Mouse (Mus musculus) gastrocnemius, postnatal 36 days (tissue): ENCODE results near the gene Tbc1d19. TPM values are rescaled to one million over a fixed set of nuclear protein-coding genes. Genes with fewer than 3 reads are reported as not detected.

Source experiments
- DNase-seq, 2 experiments: peaks; one replicate each; pipeline ENCODE4 v3.0.0; 2022
- intact Hi-C: fragments of 180-260 bp; cut with DNase I; formaldehyde crosslinking; loops from one replicate; pipeline ENCODE4 v1.15.1; 2025
- total RNA-seq, 2 experiments: library from RNA; stranded (reverse); gene quantifications; 2 replicates each; pipeline ENCODE4 v1.2.3; 2021

The Tbc1d19 gene
- total RNA-seq, 2 experiments from 2014 or later, result 19.7 to 26.2 TPM

DNA sequence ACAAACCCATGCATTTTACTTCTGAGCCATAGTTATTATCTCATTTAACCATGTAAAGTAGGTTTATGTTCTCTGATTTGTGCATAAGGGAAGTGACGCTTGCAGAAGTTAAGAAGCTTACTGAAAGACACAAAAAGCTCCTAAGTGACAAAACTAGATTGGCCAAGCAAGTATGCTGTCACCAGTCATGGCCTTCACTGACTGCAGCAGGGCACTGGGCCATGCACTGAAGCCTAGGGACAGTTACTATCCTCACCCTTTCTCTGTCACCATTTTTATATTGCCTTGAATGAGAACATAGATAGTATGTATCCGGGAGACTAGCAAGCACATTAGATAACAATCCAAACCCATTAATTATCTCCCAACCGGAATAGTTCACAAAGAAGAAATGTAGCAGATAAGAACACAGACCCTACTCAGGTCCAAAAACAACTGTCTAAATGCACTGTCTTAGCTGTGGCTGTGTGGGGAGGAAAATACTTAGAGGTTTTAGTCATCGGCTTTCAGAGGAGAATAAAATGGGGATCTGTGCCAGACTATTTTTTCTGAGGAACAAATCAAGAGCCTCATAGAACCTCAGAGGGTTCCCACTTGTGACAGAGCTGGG lies 72.1 kb downstream of the Tbc1d19 start:
- DNase-seq, result no peak
- intact Hi-C loops, result no loop called here

DNA sequence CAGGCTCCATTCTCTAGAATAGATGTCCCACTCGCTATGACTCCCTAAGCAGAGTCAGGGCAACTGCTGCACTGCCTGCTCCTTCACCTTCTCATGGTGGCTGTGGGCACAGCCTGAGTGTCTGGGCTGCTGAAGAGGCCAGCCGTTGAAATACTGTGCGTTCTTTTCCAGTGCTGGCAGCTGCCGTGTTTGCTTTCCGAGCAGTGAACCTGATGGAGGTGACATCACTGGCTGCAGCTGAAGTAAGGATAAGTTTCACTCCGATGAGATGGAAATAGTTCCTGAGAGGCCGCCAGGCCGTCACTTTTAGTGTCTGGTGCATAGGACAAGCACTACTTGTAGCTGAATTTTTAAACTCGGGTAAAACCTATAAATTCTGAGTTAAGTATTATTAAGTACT lies 92.0 kb downstream of the Tbc1d19 start:
- intact Hi-C loops, result no loop called here

DNA sequence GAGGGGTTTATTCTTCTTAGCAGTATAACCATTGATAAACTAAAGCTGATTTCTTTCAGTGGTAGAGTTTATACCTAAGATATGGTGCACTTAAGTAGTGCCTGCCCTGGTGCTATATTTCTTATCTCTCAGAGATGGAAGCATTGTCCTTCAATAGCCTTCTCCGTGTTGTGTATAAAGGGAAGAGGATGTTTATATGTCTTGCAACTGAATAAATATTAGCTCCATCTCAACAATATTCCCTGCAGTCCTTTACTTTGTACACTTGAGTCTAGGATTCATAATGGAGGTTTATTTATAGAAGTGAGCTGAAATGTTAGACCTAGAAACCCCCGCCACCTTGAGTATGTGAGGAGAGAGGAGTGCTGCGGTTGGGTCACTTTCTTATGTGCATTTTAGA lies 93.4 kb downstream of the Tbc1d19 start:
- intact Hi-C loops, result no loop called here
- DNase-seq, result no peak

More for the DNA sequence above, 92.0 kb downstream of the Tbc1d19 start:
- peak; percentile 41 to 48 for DNase-seq

GRCm38 (mm10) chr5:53909201-53909600 lies 99.8 kb downstream of the Tbc1d19 start:
- intact Hi-C loops, result no loop called here
- DNase-seq, result no peak

DNA sequence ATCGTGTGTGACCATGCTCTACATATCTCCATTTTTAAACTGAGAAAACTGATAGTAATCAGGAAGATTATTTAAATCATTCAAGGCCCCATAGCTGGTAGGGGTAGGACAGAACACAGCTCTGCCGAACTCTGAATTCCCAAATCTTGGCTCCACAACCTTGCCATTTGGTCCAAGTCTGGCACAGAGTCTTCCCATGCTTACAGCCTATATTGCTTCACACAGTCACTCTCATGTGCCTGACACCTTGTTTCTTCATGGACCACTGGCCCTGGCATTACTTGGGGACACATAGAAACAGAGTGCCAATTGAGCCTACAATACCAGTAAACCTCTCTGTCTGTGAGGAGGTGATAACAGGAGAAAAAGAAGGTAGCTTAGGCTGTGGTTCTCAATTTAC lies 111.0 kb downstream of the Tbc1d19 start:
- DNase-seq, result no peak
- intact Hi-C loops, result no loop called here

DNA sequence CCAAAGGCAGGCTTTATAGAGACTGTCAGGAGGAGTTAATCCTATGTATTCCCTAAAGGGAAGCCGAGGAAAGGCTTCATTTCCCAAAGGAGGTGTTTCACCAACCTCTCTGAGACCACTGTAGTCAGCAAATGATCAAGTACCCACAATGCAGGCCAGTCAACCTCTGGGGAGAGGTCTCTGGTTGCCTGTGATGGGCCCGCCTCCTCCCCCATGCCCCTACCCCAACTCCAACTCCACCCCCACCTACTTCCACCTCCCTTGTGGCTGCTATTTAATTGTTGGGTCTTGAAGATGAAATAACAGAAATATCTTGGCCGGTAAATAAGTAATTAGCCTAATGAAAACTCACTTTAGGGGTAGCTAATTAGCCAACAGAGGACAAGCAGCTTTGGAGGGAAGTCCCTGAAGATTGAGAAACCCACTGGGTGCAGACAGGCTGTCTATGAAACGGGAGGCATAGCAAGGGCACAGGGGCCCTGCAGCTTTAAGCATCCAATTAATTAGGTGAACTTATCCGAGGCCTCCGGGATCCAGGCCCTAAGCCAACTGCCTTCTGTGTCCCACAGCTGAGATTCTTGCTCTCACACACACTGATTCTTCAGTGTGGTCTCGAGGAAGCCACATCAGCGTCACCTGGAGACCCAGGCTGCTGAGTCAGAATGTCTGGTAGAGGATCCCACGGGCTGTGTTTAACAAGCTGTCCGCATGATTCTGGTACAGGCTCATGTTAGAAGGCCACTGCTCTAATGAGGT lies 112.9 kb downstream of the Tbc1d19 start:
- no peak for DNase-seq
- intact Hi-C loops, result no loop called here

- no peak for DNase-seq
- intact Hi-C loops, result no loop called here
Observed at GRCm38 (mm10) chr5:53924005-53924404, 114.6 kb downstream of the Tbc1d19 start.

GRCm38 (mm10) chr5:53926301-53926855 lies 117.0 kb downstream of the Tbc1d19 start:
- DNase-seq, result no peak
- intact Hi-C loops, result no loop called here

- intact Hi-C loops, result no loop called here
- DNase-seq, result no peak
Observed at GRCm38 (mm10) chr5:53927886-53928285, 118.5 kb downstream of the Tbc1d19 start.

DNA sequence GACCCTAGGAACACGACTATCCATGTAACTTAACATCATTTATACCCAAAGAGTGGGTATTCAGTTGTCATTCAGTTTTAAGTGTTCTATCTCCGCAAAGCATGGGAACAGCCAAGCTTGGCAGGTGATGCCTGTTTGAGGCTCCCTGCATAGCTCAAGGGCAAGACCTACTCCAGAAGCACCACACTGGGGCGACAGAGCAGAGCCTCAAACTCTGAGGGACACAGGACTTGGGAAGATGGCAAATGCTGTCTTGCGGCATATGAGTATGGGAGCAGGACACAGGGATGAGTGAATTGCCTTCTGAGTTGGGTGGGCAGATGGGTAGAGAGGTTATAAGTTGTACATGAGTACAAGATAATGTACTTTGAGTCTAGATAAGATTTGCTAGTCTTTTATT lies 119.1 kb downstream of the Tbc1d19 start:
- intact Hi-C loops, result no loop called here
- DNase-seq, result no peak

DNA sequence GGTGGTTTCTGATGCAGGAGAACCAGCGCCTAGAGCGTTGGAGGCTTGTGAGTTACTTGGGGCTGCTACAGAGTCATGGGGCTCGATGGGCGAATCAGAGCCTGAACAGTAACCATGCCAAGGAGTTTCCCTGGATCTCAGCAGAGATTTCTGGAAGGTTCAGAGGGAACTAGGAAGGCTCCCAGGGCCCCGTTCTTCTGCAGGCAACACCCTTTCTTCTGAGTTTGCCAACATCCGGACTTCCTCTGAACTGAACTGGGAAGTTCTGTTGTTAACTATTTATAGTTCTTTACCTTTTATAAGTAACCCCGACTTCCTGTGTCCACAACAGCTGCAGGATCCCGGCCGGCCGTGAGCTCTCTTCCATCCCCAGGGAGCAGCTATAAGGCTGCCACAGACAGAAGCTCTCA lies 119.8 kb downstream of the Tbc1d19 start:
- intact Hi-C loops, result no loop called here

DNA sequence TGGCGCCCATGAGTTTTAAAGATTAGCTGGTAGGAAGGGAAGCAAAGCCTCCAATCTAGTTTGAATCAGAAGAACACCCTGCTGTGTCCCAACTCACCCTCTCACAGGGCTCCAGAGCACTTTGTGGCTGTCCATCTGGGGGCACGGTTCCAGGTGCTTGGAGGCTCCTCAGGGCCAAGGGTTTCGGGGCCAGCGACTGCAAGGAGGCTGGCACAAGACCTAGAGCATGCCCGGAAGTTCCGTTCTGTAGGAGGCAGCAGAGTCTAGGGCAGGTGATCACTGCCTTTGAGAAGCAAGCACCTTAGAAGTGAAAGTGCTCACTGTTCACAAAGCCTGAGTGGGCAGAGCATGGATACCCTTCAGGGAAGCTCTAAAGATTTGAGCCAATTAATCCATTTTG lies 120.4 kb downstream of the Tbc1d19 start:
- DNase-seq, result no peak
- intact Hi-C loops, result loop anchor here (5.0 kb wide), 1 partner anchor 67 kb away; the partner anchor contains the start of gene Stim2

More for the DNA sequence above, 119.8 kb downstream of the Tbc1d19 start:
- DNase-seq, result peak in 1 of 2 experiments; percentile 24

DNA sequence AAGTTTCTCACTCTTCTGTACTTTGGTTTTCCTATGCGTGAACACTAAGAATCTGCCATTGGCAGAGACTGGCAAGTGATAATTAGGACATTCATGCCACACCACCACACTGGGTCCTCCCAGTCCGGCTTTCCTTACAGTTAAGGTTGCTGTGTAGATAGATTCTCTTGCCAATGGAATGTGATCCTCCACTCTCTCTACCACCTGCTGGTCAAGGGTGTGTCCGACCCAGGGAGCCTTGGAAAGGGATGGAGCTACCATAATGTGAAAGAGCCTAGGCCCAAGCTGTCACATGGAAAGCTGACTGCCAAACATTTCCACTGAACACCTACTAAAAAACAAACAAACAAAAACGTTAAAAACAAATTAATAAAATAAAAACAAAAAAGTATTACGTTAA lies 121.6 kb downstream of the Tbc1d19 start:
- DNase-seq, result no peak
- intact Hi-C loops, result loop anchor here (5.0 kb wide), 1 partner anchor 66 kb away; the partner anchor contains the start of gene Stim2

DNA sequence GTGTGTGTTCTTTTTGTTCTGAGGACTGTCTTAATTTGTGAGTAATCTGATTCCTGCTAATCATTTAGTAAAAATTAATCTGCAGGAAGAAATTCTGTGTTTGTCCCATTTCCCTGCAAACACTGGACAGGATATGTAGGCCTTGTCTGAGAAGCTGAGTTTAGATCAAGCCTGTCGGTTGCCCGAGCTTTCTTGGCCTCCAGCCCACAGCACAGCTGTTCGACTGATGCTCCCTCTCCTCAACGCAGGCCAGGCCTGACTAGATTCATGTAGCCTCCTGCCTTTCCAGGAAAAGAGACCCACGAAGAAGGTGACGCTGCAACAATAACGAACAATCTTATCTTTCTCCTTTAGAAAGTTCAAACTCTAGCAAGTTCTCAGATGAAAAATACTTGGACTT lies 124.2 kb downstream of the Tbc1d19 start:
- peak; percentile 75 to 83 for DNase-seq
- intact Hi-C loops, result loop anchor here (5.0 kb wide), 1 partner anchor 64 kb away; the partner anchor contains the start of gene Stim2

DNA sequence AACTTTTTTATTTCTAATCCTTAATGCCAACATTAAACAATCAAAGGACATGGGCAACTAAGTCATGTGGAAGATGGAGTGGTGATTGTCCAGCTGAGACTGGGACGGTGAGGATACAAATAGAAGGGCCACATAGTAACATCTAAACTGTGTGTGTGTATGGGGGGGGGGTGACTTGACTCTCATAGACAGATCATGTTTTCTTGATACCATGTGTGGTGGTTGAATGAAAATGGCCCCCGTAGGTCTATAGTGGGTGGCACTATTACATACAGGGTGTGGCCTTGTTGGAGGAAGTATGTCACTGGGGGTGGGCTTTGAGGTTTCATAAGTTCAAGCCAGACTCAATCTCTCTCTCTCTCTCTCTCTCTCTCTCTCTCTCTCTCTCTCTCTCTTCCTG lies 124.6 kb downstream of the Tbc1d19 start:
- intact Hi-C loops, result loop anchor here (5.0 kb wide), 1 partner anchor 63 kb away; the partner anchor contains the start of gene Stim2
- no peak for DNase-seq

GRCm38 (mm10) chr5:53934826-53935225 lies 125.4 kb downstream of the Tbc1d19 start:
- intact Hi-C loops, result loop anchor here (5.0 kb wide), 1 partner anchor 62 kb away; the partner anchor contains the start of gene Stim2
- DNase-seq, result no peak

DNA sequence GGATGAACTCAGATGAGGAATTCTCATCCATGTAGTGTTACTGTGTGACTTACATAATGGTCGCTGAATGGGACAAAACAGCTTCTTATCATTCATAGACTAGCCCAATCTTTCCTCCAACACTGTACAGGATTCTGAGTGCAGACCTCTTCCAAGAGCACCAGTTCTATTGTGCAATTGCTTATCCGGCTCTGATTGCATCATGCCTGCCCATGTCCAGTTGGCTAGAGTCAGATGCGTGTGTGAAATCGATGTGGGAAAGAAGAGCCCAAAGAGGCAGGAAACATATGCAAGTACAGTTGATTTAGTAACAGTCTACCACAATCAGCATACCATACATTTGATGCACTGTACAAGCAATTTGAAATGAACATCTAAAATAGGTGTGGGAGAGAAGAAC lies 127.8 kb downstream of the Tbc1d19 start:
- intact Hi-C loops, result no loop called here
- peak in 1 of 2 experiments; percentile 31 for DNase-seq

DNA sequence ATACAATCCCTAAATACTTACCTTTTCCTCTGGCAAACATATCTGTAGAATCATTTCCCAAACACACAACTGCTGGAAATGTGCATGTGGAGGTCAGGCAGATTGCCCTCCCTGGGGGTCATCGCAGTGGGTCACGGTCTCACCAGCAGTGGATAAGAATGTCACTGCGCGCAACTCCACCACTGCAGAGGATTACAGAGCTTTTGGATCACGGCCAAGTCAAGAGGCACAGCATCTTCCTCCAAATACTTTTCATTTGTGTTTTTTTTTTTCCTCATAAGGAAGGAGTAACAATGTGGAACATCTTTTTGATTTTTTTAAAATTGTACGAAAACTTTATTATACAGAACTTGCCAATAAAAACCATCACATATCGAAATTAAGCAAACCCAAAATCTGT lies 129.6 kb downstream of the Tbc1d19 start:
- DNase-seq, result no peak
- intact Hi-C loops, result no loop called here

DNA sequence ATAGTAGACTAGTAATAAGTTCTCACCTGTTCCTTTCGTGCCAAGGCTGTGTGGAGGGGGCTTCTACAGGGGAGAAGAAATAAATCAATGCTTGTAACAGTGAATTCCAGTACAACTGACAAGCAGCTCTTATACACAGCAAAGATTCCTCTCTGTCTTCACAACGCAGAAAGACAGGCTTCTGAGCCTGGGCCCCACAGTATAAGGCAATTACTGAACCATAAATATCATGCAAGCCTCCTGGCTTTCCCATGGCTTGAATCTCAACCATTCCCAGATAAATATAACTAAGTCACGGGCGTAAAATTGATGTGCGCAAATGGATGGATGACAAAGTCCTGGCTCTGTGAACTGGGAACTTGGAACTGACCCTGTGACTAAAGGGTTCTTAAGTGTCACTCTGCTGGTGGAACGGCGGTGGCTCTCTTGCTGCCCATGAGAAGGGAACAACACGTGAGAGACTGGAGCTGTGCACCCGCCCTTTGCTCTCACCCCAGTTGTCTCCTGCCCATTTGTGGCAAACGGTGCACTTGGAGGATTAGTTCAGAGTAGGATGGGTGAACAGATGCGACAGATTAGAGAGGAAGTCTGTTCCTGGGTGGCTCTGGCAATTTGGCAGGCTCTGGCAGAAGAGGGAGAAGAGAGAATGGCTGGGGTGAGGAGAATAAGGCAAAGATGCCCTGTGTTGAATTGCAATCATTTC lies 132.1 kb downstream of the Tbc1d19 start:
- no peak for DNase-seq
- intact Hi-C loops, result loop anchor here (5.0 kb wide), 1 partner anchor 46 kb away; no protein-coding TSS in a partner anchor

DNA sequence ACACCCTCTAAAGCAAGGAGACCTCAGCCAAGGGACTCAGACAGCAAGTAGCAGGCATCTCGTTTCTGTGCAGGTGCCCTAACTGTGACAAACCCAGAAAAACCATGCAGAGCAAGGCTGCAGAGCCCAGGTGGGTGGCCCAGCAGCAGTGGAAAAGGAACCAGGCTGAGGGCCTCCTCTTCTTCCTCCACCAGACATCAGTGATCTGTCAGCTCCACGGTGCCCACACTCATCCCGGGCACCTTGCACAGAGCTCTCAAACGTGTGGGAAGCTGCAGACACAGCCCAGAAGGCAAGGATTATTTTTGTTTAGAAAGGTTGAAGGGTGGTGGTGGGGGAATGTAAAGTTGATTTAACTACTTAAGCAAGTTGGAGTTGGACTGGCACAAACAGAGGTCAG lies 132.9 kb downstream of the Tbc1d19 start:
- intact Hi-C loops, result loop anchor here (5.0 kb wide), 1 partner anchor 45 kb away; no protein-coding TSS in a partner anchor
- no peak for DNase-seq
